Mouse (Mus musculus) WW6 (cell line): ENCODE measurements around the gene Epb41l4b.

Experiments used
- DNase-seq: peaks from one replicate; pipeline ENCODE4 v3.0.0-alpha.2; 2013; ENCODE audit warnings: low read depth, low spot score

Gene Epb41l4b

DNA sequence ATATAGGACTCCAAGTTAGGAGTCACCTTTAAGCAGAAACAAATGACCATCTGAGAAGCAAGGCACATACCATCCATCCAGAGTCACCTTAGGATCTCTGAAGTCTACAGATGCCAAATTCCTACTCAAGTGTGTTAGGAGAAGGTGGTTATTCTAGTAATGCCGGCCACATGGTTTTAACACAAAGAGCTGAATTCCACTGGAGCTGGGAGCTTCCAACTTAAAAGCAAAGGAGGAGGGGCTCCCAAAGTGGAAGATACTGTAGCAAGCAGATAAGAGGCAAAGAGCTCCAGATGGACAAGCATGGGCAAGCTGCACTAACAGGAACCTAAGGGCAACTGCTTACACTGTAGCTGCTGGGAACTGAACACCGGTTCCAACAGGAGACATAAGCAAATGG lies 76.3 kb downstream of the Epb41l4b start:
- no peak for DNase-seq

DNA sequence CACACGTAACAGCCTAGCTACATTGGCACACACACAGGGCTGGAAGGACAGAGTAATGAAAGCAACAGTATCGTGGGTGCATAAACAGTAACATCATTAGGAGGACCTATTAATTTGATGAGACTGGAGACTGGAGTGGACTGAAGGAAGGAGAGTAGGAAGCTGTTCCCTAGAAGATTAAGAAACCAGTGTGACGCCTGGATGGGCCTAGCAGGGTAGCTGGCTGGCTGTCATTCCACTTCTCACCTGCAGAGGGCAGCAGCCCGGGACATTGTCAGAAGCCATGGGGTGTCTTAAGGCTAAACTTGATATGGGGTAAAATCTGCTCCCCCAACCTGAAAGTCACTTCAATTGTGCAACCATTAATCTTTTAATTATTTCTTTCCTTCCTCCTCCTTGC lies 78.0 kb downstream of the Epb41l4b start:
- DNase-seq: no peak

DNA sequence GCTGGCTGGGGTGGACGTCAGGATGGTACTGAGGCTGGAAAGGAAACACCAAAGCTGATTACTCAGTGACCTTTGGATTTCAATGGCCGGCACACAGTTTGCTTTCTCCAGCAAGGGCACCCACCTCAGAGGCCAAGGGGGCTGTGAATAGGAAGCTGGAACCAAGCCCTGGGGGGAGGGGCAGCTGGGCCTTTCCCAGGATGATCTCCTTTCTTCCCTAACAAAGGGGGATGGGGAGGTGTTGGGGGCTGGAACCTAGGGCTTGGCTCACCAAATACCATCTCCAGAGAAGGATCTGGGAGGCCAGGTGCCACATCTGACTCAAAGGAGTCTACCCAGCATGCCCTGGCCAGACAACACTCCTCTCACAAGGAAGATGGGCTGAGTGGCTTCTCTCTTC lies 78.4 kb downstream of the Epb41l4b start:
- DNase-seq: no peak

DNA sequence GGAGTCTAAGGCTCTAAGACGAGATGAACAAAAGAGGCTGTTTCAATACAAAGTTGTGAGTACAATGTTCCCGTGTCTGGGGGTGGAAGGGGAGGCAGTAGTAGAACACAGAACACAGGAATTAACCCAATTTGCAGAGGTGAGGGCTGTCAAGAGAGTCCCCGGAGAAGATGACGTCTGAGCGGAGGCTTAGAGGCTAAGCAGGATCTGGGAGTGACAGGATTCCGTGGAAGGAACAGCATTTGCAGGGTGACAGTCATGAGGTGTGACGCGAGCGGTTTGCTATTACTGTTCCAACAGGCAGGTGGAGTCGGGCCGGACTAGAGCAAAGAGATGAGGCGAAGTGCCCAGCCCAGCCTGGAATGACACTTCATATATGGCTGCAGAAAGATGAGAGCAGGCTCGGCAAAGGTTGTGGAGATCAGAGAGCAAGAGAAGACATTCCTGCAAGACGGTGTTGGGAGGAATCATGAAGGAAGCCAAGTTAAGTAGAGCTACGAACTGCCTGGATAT lies 82.9 kb downstream of the Epb41l4b start:
- no peak for DNase-seq

DNA sequence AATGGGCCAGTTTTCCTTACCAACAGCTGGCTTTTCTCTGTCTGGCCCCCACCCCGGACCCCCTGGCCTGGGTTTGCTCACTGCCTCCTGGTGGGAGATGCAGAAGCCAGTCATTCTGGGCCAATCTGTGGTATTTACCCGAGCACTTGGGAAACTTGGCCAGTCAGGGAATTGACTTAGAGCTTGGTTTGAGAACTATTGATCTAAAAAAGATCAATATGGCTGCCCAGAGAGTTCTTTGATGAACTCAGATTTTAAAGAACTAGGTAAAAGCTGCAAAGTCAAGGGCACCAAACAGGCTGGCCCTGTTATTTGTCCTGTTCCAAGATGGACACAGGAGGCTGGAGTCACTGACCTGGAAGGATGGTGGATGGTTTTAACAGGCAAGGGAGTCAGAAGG lies 84.6 kb downstream of the Epb41l4b start:
- no peak for DNase-seq

DNA sequence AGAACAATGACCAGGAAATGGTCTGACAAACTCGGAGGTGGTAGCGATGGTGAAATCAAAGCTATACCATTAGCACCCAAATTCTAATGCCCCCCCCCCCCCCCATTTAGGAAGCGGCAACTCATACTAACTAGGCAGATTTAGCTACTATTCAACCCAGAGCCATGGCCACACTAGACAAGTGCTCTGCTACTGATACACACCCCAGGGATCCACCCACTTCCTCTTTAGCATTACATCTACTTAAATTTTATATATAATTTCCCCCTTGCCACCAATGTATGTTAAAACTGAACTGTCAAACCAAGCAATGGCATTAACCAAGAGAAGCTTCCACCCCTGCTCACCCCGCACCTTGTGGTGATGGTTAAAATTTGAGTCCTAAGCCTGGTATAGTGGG lies 85.6 kb downstream of the Epb41l4b start:
- no peak for DNase-seq

DNA sequence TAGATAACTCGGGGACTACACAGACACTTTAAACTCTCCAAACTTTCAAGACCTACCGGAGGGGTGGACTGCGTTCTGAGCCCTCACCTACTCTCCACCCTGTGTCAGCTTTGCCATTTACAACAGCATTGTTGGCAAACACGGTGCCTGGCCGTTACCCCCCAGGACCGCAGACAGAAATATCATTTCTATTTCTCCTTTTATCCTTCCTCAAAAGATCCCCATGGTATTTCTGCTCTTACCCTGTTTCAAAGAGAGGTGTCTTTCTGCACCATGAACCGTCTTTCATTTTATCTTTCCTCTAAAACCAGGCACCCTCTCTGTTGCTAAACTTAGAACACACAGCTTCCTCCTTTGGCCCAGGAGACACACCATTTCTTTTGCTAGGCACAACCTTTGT lies 87.6 kb downstream of the Epb41l4b start:
- DNase-seq: no peak

DNA sequence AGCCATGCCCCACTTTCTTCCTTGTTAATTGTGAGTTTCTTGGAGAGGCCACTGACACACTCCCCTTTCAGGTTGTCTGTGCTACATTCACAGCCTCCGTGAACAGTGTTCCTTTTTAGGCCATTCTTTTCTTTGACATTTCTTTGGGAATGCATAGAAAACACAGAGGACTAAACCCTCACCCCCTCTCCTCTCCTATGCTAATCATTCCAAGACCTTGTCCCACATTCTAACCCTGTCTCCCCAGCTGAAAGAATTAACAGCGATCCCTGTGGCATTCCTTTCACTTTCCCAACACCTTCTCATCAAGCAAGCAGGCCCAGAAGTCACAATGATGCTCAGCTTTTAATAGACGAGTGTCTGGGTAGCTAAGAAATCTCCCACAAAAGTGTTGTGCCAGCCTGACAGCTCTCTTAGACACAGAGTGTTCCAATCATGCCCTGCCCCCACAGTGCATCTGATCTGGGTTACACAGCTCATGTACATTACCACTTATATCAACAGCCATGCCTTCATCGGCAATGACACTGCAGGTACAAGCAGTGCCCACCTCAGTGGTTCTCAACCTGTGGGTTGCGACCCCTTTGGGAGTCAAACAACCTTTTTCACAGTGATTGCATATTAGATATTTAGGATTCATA lies 93.8 kb downstream of the Epb41l4b start:
- no peak for DNase-seq

DNA sequence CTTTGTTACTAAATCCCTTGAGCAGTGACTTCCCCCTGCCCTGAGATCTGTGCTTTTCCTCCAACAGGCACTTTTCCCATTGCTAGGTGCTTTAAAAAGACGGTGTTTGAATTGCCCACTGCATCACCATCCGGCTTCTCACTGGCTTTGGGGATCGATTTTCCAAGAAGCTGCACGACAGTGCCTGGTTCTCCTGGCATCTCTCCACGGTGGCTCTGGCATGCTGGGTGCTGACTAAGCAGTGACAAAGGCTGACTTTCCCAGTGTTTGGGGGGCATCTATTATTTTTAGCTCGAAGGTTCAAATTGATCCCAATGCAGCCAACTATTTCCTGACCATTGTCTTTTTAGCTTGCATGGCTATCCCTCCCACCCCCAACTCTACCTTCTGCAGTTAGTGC lies 94.7 kb downstream of the Epb41l4b start:
- DNase-seq: no peak

DNA sequence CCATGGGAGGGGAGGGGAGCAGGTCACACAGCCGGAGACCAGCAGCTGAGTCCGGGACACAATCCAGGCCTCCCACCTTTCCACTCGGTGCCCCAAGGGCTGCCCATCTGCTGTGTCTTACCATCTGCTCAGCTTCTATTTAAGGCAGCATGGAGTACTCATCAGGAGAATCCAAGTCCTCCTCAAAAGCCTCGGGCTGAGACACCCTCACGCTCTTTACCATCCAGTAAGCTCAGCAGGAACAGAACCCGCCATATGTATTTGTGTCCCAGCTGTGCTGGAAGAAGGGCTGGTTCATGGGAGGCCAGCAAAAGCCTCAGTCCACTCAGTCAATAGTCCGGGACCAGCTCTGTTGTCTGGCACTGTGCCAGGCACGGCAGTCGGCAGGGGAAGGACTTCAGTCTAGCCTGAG lies 97.1 kb downstream of the Epb41l4b start:
- no peak for DNase-seq

DNA sequence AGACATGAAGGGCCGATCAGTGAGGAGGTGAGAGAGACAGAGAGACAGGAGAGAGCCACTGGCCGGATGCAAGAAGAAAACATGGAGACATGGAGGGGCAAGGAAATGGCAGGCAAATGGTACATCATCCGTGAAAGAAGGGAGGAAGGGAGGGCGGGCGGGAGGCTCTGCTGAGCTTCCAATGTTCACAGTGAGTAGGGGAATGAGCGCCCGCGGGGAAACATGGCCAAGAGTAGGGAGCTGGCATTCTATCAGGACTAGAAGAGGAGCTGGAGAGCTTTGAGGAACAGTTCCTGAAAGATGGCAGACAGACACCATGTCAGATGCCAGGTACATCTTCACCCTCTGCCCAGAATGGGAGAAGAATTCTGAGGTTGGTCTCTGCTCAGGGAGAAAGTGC lies 99.6 kb downstream of the Epb41l4b start:
- no peak for DNase-seq

DNA sequence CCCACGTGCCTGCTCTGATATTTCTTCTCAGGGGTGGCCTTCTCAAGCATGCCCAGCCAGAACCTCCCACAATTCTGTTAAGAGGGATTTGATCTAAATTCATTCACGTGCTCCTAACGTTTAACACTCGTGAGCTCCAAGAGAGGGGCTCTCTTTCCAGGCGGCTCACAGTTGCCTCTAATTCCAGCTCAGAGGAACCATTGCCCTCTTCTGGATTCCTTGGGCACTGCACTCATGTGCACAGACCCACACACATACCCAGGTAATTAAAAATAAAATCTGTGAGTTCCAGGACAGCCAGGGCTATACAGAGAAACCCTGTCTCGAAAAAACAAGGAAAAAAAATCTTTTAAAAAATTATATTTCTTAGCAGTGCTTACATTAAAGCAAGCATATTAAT lies 101.6 kb downstream of the Epb41l4b start:
- no peak for DNase-seq

DNA sequence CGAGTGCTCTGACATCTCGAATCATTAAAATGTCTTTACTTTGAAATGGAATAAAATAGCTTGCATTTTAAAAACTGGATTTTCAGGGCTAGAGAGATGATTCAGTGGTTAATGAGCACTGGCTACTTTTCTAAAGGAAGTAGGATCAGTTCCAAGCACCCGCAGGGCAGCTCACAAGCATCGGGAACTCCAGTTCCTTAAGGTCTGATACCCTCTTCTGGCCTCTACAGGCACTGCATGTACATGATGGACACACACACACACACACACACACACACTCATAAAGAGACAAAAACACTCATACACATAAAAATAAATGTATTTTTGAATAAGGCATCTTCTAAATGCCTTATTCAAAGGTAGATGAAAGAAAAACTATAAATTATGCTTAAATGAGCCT lies 102.0 kb downstream of the Epb41l4b start:
- DNase-seq: no peak

DNA sequence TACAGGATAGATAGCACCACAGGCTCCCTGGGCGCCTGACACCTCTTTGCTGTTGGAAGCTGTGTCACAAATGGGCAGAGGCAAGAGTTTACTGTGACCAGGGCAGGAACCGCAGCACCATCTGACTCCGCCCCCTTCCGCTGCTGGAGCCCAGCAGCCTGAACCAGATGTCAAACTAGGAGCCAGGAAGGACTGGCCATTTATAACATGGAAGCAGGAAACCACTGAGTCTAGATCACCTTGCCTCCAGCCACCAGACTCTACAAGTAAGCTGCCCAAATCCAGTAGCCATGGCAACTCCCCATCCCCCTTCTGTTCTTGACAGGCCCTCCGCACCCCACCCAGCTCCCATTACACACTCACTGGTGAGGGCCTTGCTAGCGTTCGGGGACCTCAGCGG lies 102.8 kb downstream of the Epb41l4b start:
- DNase-seq: no peak

DNA sequence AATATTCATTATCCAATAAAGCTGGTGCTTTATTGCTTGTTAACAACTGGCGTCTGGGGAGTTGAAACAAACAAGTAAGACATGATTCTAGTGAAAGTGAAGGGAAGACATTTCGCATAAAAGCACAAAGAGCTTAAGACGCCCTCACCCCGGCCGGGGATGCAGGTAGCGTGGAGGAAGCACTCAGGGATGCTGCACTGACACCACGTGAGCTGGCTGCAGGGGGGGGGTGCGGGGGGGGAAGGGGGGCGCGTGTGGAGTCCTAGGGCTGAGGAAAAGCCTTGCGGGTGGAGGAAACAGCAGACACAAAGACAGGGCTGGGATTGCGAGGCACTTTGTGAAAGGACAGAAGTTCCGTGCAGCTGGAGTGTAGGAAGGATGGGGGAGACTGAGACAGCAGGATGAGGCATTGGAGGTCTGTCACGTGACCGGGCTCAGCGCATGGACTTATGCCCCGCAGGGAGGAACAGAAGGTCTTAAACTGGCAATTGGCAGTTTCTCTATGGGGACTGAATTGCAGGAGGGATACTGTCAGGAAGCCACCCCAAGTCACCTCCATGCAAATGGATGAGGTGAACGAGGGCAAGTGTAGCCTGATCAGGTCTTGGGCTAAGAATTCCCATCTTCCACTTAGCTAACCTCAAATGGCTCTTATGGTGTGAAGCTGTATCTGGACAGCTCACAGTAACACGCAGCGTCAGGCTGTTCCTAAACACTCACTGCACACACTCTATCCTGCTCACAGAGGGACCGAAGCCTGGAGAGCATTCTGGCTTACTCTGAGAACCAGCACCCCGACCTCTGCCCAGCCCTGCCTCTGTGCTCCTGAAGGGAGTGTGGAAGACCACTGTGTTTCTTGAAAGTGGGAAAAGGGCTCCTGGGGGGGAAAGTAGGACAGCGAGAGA lies 103.9 kb downstream of the Epb41l4b start:
- DNase-seq: no peak

DNA sequence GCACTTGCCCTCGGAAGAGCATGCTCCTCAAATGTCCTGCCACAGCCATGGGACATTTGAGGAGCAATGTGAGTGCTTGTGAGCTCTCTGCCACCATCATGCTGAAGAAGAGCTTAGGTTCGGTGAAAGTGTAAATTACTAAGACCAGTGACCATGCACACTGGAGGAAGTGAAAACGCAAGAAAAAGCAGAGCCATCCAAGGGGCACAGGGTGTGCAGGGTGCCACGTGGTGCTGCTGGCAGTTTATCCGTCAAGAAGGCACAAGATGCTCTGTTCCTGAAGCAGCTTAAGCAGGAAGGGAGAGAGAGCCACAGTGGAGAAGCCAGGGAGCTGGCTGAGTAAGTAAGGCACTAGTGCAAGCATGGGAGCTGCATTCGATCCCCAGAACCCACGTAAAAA lies 105.7 kb downstream of the Epb41l4b start:
- DNase-seq: no peak

DNA sequence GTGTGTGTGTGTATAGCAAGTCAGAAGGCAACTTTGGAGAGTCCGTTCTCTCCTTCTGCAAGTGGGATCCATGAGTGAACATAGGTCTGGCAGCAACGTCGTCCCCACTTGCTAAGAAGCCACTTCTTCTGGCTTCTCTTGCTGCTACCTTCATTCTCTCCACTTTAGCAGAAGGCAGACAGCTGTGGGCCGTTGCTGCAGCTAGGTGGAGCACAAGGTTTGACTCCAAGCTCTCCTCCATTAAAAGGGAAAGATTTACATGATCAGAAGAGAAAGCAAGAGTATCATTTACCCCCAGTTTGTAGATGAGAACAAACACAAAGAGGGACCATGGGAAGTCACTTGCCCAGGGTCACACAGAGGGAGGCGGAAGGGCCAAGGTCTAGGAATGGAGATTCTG lies 109.1 kb downstream of the Epb41l4b start:
- no peak for DNase-seq

DNA sequence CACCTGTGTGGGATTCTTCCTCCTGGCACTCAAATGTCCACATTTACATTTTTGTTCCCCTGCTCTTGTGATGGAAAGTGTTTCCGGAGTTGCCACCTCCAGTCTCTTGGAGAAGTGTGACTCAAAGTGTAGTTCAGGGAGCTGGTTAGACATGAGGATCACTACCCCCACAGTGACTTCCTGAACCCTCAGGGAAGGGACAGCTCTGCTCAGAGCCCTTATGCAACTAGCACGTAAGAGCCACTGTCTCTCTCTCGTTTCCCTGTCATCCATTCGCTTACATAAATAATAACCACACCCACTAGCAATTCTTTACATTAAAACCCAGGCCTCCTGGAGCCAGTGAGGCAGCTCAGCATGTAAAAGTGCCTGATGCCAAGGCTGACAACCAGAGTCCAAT lies 111.8 kb downstream of the Epb41l4b start:
- DNase-seq: no peak

DNA sequence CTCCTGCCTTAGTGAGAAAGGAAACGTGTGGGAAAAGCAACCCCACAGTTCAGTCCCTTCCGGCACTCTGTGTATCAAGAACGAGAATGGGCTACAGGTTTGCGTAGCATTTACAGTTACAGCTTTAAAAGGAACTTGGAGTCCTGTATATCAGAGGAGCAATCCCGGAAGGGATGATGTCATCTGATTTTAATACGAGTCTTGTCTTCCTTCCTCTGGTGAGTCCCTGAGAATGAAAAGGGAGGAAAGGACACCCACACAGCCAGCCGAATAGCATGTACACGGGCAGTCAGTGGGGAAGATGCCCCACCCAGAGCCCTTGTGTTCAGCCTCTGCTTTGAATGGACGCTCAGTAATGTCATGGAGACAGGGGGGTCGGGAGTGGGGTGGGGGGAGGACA lies 115.3 kb downstream of the Epb41l4b start:
- DNase-seq: no peak

DNA sequence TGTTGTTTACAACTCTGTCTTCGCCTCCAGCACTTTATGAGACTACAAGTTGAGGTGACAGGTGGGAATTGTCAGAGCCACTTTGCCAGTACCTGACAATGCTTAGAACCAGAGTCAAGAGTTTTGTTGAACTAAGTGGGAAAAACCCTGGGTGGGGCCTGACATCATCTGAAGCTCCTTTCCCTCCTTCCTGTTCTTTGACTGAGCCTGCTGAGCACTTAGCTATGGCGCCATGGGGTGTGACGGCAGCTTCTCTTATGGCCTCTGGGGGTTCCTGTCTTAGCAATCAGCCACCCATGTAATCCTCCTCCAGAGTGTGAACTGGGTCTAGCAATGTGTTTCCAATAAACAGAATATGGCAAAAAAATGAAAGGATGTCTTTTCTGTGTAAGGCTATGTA lies 119.7 kb downstream of the Epb41l4b start:
- no peak for DNase-seq

DNA sequence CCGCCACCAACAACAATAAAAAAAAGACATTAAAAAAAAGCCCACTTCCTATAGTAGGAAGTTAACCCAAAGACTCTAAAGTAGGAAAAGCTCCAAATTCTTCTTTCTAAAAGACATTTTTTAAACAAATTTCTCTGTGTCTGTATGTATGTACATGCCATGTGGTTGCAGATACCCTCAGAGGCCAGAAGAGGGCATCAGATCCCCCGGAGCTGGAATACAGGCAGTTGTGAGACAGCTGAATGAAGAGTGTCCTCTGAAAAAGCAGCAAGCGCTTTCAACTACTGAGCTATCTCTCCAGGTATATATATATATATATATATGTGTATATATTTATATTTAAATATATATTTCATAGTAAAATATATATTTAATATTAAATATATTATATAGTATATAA lies 121.9 kb downstream of the Epb41l4b start:
- DNase-seq: no peak

DNA sequence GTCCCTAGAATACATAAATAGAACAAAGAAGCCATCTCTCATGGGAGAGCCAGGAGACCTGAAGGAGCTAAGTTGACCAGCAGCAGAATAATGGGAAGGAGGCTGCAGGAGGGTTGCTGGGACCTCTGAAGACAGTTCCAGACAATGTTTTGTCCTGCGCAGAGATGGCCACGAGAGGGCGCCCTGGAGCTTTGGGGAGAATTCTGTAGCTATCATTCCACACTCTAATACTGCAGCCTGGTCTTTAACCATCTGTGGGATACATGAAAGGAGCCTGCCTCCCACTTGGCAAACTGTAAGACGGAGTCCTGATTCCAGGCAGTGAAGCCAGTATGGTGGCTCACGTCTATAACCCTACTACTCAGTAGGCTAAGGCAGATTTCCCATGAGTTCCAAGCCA lies 126.0 kb downstream of the Epb41l4b start:
- peak; percentile 59 for DNase-seq
